ENCODE assay signal across 9 mouse cellular contexts in genomic region chr6:13248317-13248969, GRCm38 (mm10). TPM values are rescaled to one million over a fixed set of nuclear protein-coding genes. Genes with fewer than 3 reads are reported as not detected.
DNase-seq lines count a peak whose midpoint lies in the region; ATAC-seq and TF ChIP-seq lines count a peak whose summit lies in the region.
"Had no signal": no experiment of that assay in that cellular context is flagged by ENCODE, and none has a peak within 500 bp of the region (broad histone marks: within the 10 kb centered on the region; RNA-seq: fewer than 3 reads in every experiment).

No protein-coding gene starts in this region.

- no peak overlapping the region for H3K4me3 ChIP-seq in liver, embryonic 14.5 days (ENCODE audit: insufficient read depth in 1 of 2, low read depth in 2 of 2, low read length in 2 of 2)
- no peak overlapping the region for H3K4me3 ChIP-seq in G1E (ENCODE audit: low read depth, low read length)

- no peak overlapping the region for H3K27ac ChIP-seq in liver, embryonic 14.5 days

- no peaks in the 10 kb centered on the region for H3K36me3 ChIP-seq in liver, embryonic 14.5 days (replicated peaks; ENCODE audit: control insufficient read depth, insufficient read depth, low read depth)
- H3K36me3 ChIP-seq in G1E (replicated peaks) = no peaks in the 10 kb centered on the region

- no peak overlapping the region for H3K4me2 ChIP-seq in liver, embryonic 14.5 days (ENCODE audit: low read depth)

- no peak for TF ChIP-seq EP300 in liver, embryonic 14.5 days (IDR thresholded peaks at IDR 0.05; ENCODE audit: low read depth)

- intact Hi-C loops in left cerebral cortex, postnatal 4 days (cut with DNase I) = no loop called here

- no peak for DNase-seq in liver, embryonic 14.5 days (ENCODE audit: low read depth in 3 of 3, low spot score in 3 of 3)
- DNase-seq in liver (no peak), G1E (ENCODE audit: low spot score) (no peak)
- DNase-seq in c-Kit-positive CD71-positive TER-119-negative erythroid progenitor cells, embryonic 14.5 days (ENCODE audit: low read depth) = peak; percentile 6
- no peak for DNase-seq in right cerebral cortex, adult 18-20 months
- DNase-seq in left cerebral cortex, postnatal 4 days = no peak
- DNase-seq: lung, postnatal 4 days; right cerebral cortex, postnatal 4 days had no signal

- H3K9ac ChIP-seq in liver, embryonic 14.5 days (replicated peaks) = no peak overlapping the region

- 42% methylated on average over 4 of the region's 4 CpGs for whole genome bisulfite sequencing in liver, embryonic 14.5 days (ENCODE audit: insufficient replicate concordance)

- H3K9me3 ChIP-seq in liver, embryonic 14.5 days (ENCODE audit: control insufficient read depth, low read length) = no peaks in the 10 kb centered on the region
- H3K9me3 ChIP-seq in G1E (replicated peaks) = no peaks in the 10 kb centered on the region

- peak; percentile 56; the same call in 1 of the 2 replicates for TF ChIP-seq CTCF in liver, embryonic 14.5 days (IDR thresholded peaks at IDR 0.05; ENCODE audit: low read depth)
- peak; percentile 38 for TF ChIP-seq CTCF in G1E (IDR thresholded peaks at IDR 0.05; ENCODE audit: low read depth, low read length)

- no peaks in the 10 kb centered on the region for H3K27me3 ChIP-seq in liver, embryonic 14.5 days (ENCODE audit: control insufficient read depth, insufficient read depth, low read length)
- no peaks in the 10 kb centered on the region for H3K27me3 ChIP-seq in G1E (ENCODE audit: insufficient read depth, low read length)

- no peaks in the 10 kb centered on the region for H3K4me1 ChIP-seq in liver, embryonic 14.5 days (replicated peaks; ENCODE audit: control insufficient read depth in 2 of 2, insufficient read depth in 2 of 2, low read length in 1 of 2)
- no peaks in the 10 kb centered on the region for H3K4me1 ChIP-seq in G1E (ENCODE audit: insufficient read depth, low read depth, low read length)

- no peak for ATAC-seq in liver, embryonic 14.5 days (ENCODE audit: insufficient read depth)
- no peak for ATAC-seq in G1E (ENCODE audit: extremely low read depth, insufficient number of reproducible peaks, low FRiP score, poor library complexity, severe bottlenecking)
- ATAC-seq in megakaryocyte-erythroid progenitor cell, adult 5-6 weeks (replicated peaks; ENCODE audit: low FRiP score, low TSS enrichment, poor library complexity, severe bottlenecking) = peak; percentile 87

RNA-seq across cellular contexts. Expression of gene Vwde, which starts 23.7 kb away (rescaled TPM):
- polyA plus RNA-seq in liver, embryonic 14.5 days (2012; rRNA removed) = not detected in 2 replicates
- not detected in 2 replicates for polyA plus RNA-seq in liver, embryonic 14.5 days (2014; fragmentation: Nextera tagmentation; extraction: Ambion mirVana)
- not detected in 2 replicates for total RNA-seq in G1E (2014; fragmentation: Nextera tagmentation)
- 0.22 and 0.35 TPM in 2 replicates for total RNA-seq in G1E (2017)
- polyA plus RNA-seq in G1E (2012) = not detected in 2 replicates
- not detected in 2 replicates for total RNA-seq in megakaryocyte-erythroid progenitor cell, adult 5-6 weeks (2014; fragmentation: Nextera tagmentation)
- total RNA-seq in megakaryocyte-erythroid progenitor cell, adult 5-6 weeks (2017) = not detected in 2 replicates
- total RNA-seq in left cerebral cortex, postnatal 4 days (2021) = under 1 TPM; 0.22 to 0.26 TPM
